Mouse (Mus musculus): Measurements from ENCODE around the gene Mlec.

GRCm38 (mm10) chr5:115143552-115143951 is 14.4 kb downstream of the Mlec start:
- TF ChIP-seq CTCF (conservative IDR thresholded peaks at IDR 0.05; ENCODE audit: low read length): no peak
- TF ChIP-seq NANOG (IDR thresholded peaks at IDR 0.05; ENCODE audit: borderline replicate concordance, low read length): no peak
- TF ChIP-seq POU5F1 (IDR thresholded peaks at IDR 0.05; ENCODE audit: borderline replicate concordance, low read length): no peak
